Comparison of ENCODE assay signal across 8 mouse cellular contexts in the genomic region with DNA sequence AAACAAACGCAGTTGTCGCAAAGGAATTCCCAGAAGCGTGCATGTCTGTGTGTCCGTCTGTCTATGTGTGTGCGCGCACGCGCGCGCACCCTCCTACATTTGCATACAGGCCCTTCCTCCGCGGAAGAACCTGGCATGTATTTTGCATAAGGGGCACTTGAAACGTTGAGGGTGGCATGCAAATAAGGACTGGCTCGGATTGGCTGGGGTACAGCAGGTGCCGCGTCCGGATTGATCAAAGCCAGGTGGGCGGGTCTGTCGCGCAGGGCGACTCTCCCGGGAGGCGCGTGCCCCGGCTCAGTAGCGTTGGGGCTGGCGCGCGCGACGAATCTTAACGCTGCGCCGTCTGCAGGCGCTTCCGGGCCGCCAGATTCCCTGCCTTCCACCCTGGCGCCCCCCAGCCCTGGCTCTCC. TPM values are rescaled to one million over a fixed set of nuclear protein-coding genes. Genes with fewer than 3 reads are reported as not detected.
A peak's percentile ranks its signal among the peaks of the same experiment; 100 is the strongest.
DNase-seq lines count a peak whose midpoint lies in the region; ATAC-seq and TF ChIP-seq lines count a peak whose summit lies in the region.

TSS of gene Pim2 (plus strand) at position 256 of the 413 bp plus-strand sequence.

- no peaks in the 10 kb centered on the region for H3K9me3 ChIP-seq in forebrain, postnatal 0 days (ENCODE audit: low read length)
- H3K9me3 ChIP-seq in lung, embryonic 14.5 days (ENCODE audit: low read depth, low read length): no peaks in the 10 kb centered on the region

- peak within 1 kb of the TSS; percentile 76 for H3K27ac ChIP-seq in cerebellum, adult 2 months (ENCODE audit: insufficient read depth, low read length)
- H3K27ac ChIP-seq in forebrain, postnatal 0 days (ENCODE audit: low read depth, low read length): peak within 1 kb of the TSS; percentile 66
- no peak within 1 kb of the TSS for H3K27ac ChIP-seq in lung, embryonic 14.5 days (ENCODE audit: low read depth)
- no peak within 1 kb of the TSS for H3K27ac ChIP-seq in thymus, adult 2 months (ENCODE audit: control insufficient read depth, insufficient read depth, low read length)

- TF ChIP-seq POLR2A in cerebellum, adult 2 months (IDR thresholded peaks at IDR 0.05; ENCODE audit: borderline replicate concordance, insufficient read depth, low read length): peak; percentile 57; the same call in 1 of the 2 replicates
- peak; percentile 72 for TF ChIP-seq POLR2A in thymus, adult 2 months (IDR thresholded peaks at IDR 0.05; ENCODE audit: control insufficient read depth, extremely low read depth, insufficient read depth, low read length, poor library complexity)

- H3K4me1 ChIP-seq in cerebellum, adult 2 months (ENCODE audit: control insufficient read depth, insufficient read depth, low read length): no peaks in the 10 kb centered on the region
- H3K4me1 ChIP-seq in forebrain, postnatal 0 days (ENCODE audit: insufficient read depth): no peaks in the 10 kb centered on the region
- no peaks in the 10 kb centered on the region for H3K4me1 ChIP-seq in lung, embryonic 14.5 days (ENCODE audit: insufficient read depth)
- peaks cover 13% of the 10 kb centered on the region for H3K4me1 ChIP-seq in thymus, adult 2 months (replicated peaks; ENCODE audit: control insufficient read depth, insufficient read depth, low read length)

- peak; percentile 97 for DNase-seq in MEL-GATA-1-ER (ENCODE audit: extremely low read depth, low read depth)
- DNase-seq in cerebellum, adult 2 months: peak; percentile 87 to 94
- DNase-seq in forebrain, postnatal 0 days: peak; percentile 88
- peak; percentile 78 for DNase-seq in heart, postnatal 4 days
- DNase-seq in layer of hippocampus, adult 8-10 months (ENCODE audit: low spot score in 2 of 2): peak; percentile 77 to 81
- peak; percentile 77 for DNase-seq in lung, embryonic 14.5 days
- peak; percentile 86 for DNase-seq in thymus, adult 2 months

- peak; percentile 94 for ATAC-seq in forebrain, postnatal 0 days
- peak; percentile 87 for ATAC-seq in lung, embryonic 14.5 days (ENCODE audit: insufficient read depth)
- ATAC-seq in neutrophil, adult 5-6 weeks (ENCODE audit: extremely low read depth, insufficient number of reproducible peaks, low FRiP score, poor library complexity, severe bottlenecking): peak; percentile 91

- no peak for TF ChIP-seq CTCF in cerebellum, adult 2 months (IDR thresholded peaks at IDR 0.05; ENCODE audit: borderline replicate concordance, insufficient read depth, low read depth, low read length)
- TF ChIP-seq CTCF in forebrain, postnatal 0 days (IDR thresholded peaks at IDR 0.05; ENCODE audit: low read depth): peak; percentile 23; the same call in 1 of the 2 replicates
- no peak for TF ChIP-seq CTCF in lung, embryonic 14.5 days (IDR thresholded peaks at IDR 0.05; ENCODE audit: low read depth)
- TF ChIP-seq CTCF in thymus, adult 2 months (IDR thresholded peaks at IDR 0.05; ENCODE audit: borderline replicate concordance, control insufficient read depth, extremely low read depth, insufficient read depth, low read length, poor library complexity): no peak

- H3K9ac ChIP-seq in forebrain, postnatal 0 days: peak within 1 kb of the TSS; percentile 55
- H3K9ac ChIP-seq in lung, embryonic 14.5 days: no peak within 1 kb of the TSS; the same call in 1 of the 2 replicates

- H3K27me3 ChIP-seq in cerebellum, adult 2 months (ENCODE audit: control insufficient read depth, insufficient read depth, low read length): no peaks in the 10 kb centered on the region
- no peaks in the 10 kb centered on the region for H3K27me3 ChIP-seq in forebrain, postnatal 0 days (ENCODE audit: insufficient read depth, low read length)
- H3K27me3 ChIP-seq in lung, embryonic 14.5 days (ENCODE audit: insufficient read depth, low read length): no peaks in the 10 kb centered on the region
- no peaks in the 10 kb centered on the region for H3K27me3 ChIP-seq in thymus, adult 2 months (ENCODE audit: control insufficient read depth, insufficient read depth, low read length)

- peak within 1 kb of the TSS; percentile 63 for H3K4me2 ChIP-seq in forebrain, postnatal 0 days (ENCODE audit: low read depth)
- H3K4me2 ChIP-seq in lung, embryonic 14.5 days: peak within 1 kb of the TSS; percentile 69

- H3K4me3 ChIP-seq in cerebellum, adult 2 months (replicated peaks; ENCODE audit: insufficient read depth, low read depth, low read length): peak within 1 kb of the TSS; percentile 81
- peak within 1 kb of the TSS; percentile 55 for H3K4me3 ChIP-seq in forebrain, postnatal 0 days (ENCODE audit: low read depth, low read length)
- H3K4me3 ChIP-seq in lung, embryonic 14.5 days (ENCODE audit: low read depth, low read length): peak within 1 kb of the TSS; percentile 35
- peak within 1 kb of the TSS; percentile 78 for H3K4me3 ChIP-seq in thymus, adult 2 months (ENCODE audit: control insufficient read depth, insufficient read depth, low read length)

- no peaks in the 10 kb centered on the region for H3K36me3 ChIP-seq in forebrain, postnatal 0 days (ENCODE audit: insufficient read depth)
- H3K36me3 ChIP-seq in lung, embryonic 14.5 days (ENCODE audit: insufficient read depth): peaks cover 10% of the 10 kb centered on the region; the same call in 1 of the 2 replicates
- peaks cover 10% of the 10 kb centered on the region; the same call in 1 of the 2 replicates for H3K36me3 ChIP-seq in thymus, adult 2 months (ENCODE audit: control insufficient read depth, insufficient read depth, low read length)

- 2% methylated on average over 31 of the region's 38 CpGs for WGBS in cerebellum, adult 2 months
- 27% methylated on average over 37 of the region's 38 CpGs for WGBS in forebrain, postnatal 0 days
- 6% methylated on average over 35 of the region's 38 CpGs for WGBS in lung, embryonic 14.5 days
- WGBS in thymus, adult 2 months: 1% methylated on average over 31 of the region's 38 CpGs

RNA-seq across cellular contexts. Expression of gene Pim2, which starts in this region (rescaled TPM):
- 47.9 and 50.5 TPM in 2 replicates for polyA plus RNA-seq in cerebellum, adult 2 months (2012; rRNA removed)
- 12.2 and 13.4 TPM in 2 replicates for total RNA-seq in forebrain, postnatal 0 days (2014; rRNA removed)
- polyA plus RNA-seq in forebrain, postnatal 0 days (2015; fragmentation: Nextera tagmentation; extraction: Ambion mirVana): 20.3 and 21.8 TPM in 2 replicates
- total RNA-seq in heart, postnatal 4 days (2021): 1 to 10 TPM; 3.3 to 5.0 TPM
- 10 to 100 TPM; 41.3 to 61.5 (median 50.7) TPM for total RNA-seq in layer of hippocampus, adult 8-10 months (2022)
- 6.6 and 6.9 TPM in 2 replicates for polyA plus RNA-seq in lung, embryonic 14.5 days (2014; fragmentation: Nextera tagmentation; extraction: Ambion mirVana)
- total RNA-seq in neutrophil, adult 5-6 weeks (2017): 9.3 and 9.5 TPM in 2 replicates
- 53.6 and 54.6 TPM in 2 replicates for polyA plus RNA-seq in thymus, adult 2 months (2012; rRNA removed)

Comparison
In these comparisons a context has a peak if more than half of its experiments do, and no peak if none do; other contexts are left out.
1. H3K27ac ChIP-seq: peak in cerebellum, adult 2 months (single experiment) and forebrain, postnatal 0 days (single experiment); none in lung, embryonic 14.5 days (single experiment) and thymus, adult 2 months (single experiment).
2. Peak in every context shown above with its lines, with median percentiles within 50 percentile points of each other: DNase-seq, H3K4me3 ChIP-seq and ATAC-seq.